Mouse (Mus musculus) forebrain, embryonic 16.5 days (tissue): Measurements from ENCODE around the gene Spint2. TPM values are rescaled to one million over a fixed set of nuclear protein-coding genes. Genes with fewer than 3 reads are reported as not detected.

Experiments used
- ATAC-seq: fragments of 200-750 bp; cut with Nextera tagmentation; 2 replicates; pipeline ENCODE4 v1.8.0; 2017; ENCODE audit warnings: mild to moderate bottlenecking, moderate library complexity
- H3K27ac ChIP-seq: fragments of 300-500 bp; sonication (generic); 2 replicates; pipeline ENCODE4 v1.5.1; 2014; ENCODE audit warnings: low read length, control low read depth
- H3K27me3 ChIP-seq: fragments of 300-500 bp; sonication (generic); replicated peaks from 2 replicates; pipeline ENCODE4 v1.6.1; 2014; ENCODE audit warnings: low read length; ENCODE audit not compliant: control insufficient read depth, insufficient read depth
- H3K36me3 ChIP-seq: fragments of 300-500 bp; sonication (generic); 2 replicates; pipeline ENCODE4 v1.6.1; 2014; ENCODE audit not compliant: control insufficient read depth, insufficient read depth
- H3K4me1 ChIP-seq: fragments of 300-500 bp; sonication (generic); replicated peaks from 2 replicates; pipeline ENCODE4 v1.6.1; 2014; ENCODE audit warnings: low read length; ENCODE audit not compliant: control insufficient read depth, insufficient read depth
- H3K4me2 ChIP-seq: fragments of 300-500 bp; sonication (generic); 2 replicates; pipeline ENCODE4 v1.6.1; 2014; ENCODE audit warnings: mild to moderate bottlenecking, low read length, control low read depth
- H3K4me3 ChIP-seq: fragments of 300-500 bp; sonication (generic); replicated peaks from 2 replicates; pipeline ENCODE4 v1.5.1; 2014; ENCODE audit warnings: mild to moderate bottlenecking, low read length, control low read depth
- H3K9ac ChIP-seq: fragments of 300-500 bp; sonication (generic); replicated peaks from 2 replicates; pipeline ENCODE4 v1.6.1; 2014; ENCODE audit warnings: low read depth, low read length, control low read depth
- H3K9me3 ChIP-seq: fragments of 300-500 bp; sonication (generic); 2 replicates; pipeline ENCODE4 v1.6.1; 2016; ENCODE audit warnings: low read length; ENCODE audit not compliant: control insufficient read depth
- WGBS: fragments of 180-500 bp; shearing (Covaris S2); extraction: QIAGEN DNeasy Blood & Tissue Kit; methylation state at CpG from one replicate; pipeline ENCODE4 v1.1.7; 2014; 5-methylcytosine and 5-hydroxymethylcytosine counted together
- polyA plus RNA-seq: library from polyadenylated mRNA; unstranded; fragments of >200 nt; fragmentation: Nextera tagmentation; extraction: Ambion mirVana; gene quantifications from 2 replicates; pipeline ENCODE4 v1.2.1, GENCODE M21; 2015

Spint2 gene
- polyA plus RNA-seq, 1 experiment from 2014 or later = 50.9 TPM

DNA sequence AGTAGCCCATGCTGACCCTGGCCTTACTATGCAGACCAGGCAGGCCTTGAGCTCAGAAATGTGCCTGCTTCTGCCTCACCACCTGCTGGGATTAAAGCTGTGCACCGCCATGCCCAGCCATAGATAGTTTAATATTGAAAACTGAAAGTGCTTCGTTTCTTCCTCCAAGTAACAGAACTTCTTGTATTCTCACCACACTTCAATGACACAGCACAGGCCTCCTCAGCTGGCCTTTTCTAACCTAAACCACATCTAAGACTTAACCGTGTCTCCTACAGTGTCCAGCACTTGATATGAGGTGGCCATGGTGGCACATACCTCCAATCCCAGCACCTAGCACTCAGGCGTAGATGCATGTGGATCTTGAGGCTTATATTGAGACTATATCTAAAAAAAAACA lies 11.3 kb downstream of the Spint2 start:
- Histone ChIP-seq H3K9ac (no peak overlapping the region), H3K36me3 (no peaks in the 10 kb centered on the region), H3K27ac (no peak overlapping the region), H3K4me2 (no peak overlapping the region), H3K4me3 (no peak overlapping the region), H3K9me3 (no peaks in the 10 kb centered on the region), H3K27me3 (no peaks in the 10 kb centered on the region), H3K4me1 (peaks cover 12% of the 10 kb centered on the region; the same call in 1 of the 2 replicates)
- ATAC-seq = no peak
- 90% methylated on average over 4 of the region's 4 CpGs for WGBS

GRCm38 (mm10) chr7:29266931-29267330 lies 14.8 kb downstream of the Spint2 start:
- no peak overlapping the region for H3K27ac ChIP-seq
- WGBS = 56% methylated on average over 4 of the region's 4 CpGs
- no peak for ATAC-seq

DNA sequence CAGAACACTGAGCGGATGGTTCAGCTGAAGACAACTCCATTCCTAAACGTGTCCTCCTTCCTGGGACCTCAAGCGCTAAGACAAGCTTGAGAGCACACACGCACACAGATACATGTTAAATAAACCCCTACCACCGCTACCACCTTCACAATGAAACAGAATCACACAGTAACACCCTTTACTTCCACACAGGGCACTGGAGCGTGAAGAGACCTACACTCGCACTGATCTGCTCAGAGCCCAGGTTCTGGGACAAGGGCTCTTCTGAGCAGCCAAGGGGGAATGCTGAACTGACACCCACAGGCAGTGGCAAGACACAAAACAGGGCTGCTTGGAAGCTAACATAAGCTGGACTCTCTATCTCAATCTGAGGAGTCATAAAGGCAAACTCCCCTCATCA lies 16.1 kb downstream of the Spint2 start:
- Histone ChIP-seq H3K4me3 (no peak overlapping the region), H3K27me3 (no peaks in the 10 kb centered on the region), H3K9ac (no peak overlapping the region), H3K4me2 (no peak overlapping the region), H3K27ac (no peak overlapping the region), H3K4me1 (0 out of 2 replicates have a peak, but pooled peaks cover under 1% of the 10 kb centered on the region), H3K9me3 (no peaks in the 10 kb centered on the region), H3K36me3 (no peaks in the 10 kb centered on the region)
- WGBS = 82% methylated on average over 7 of the region's 7 CpGs
- no peak for ATAC-seq

More at GRCm38 (mm10) chr7:29266931-29267330, 14.8 kb downstream of the Spint2 start:
- Histone ChIP-seq H3K27me3 (no peaks in the 10 kb centered on the region), H3K4me3 (no peak overlapping the region), H3K36me3 (no peaks in the 10 kb centered on the region), H3K4me2 (no peak overlapping the region), H3K4me1 (peaks cover 9% of the 10 kb centered on the region; the same call in 1 of the 2 replicates), H3K9me3 (no peaks in the 10 kb centered on the region), H3K9ac (no peak overlapping the region)

- Histone ChIP-seq H3K9me3 (no peaks in the 10 kb centered on the region), H3K4me1 (peaks cover 4% of the 10 kb centered on the region; the same call in 1 of the 2 replicates), H3K9ac (no peak overlapping the region), H3K27me3 (no peaks in the 10 kb centered on the region), H3K4me3 (no peak overlapping the region), H3K4me2 (no peak overlapping the region), H3K36me3 (no peaks in the 10 kb centered on the region), H3K27ac (no peak overlapping the region)
- no peak for ATAC-seq
- 88% methylated on average over 3 of the region's 3 CpGs for WGBS
These were observed 17.9 kb downstream of the Spint2 start for GRCm38 (mm10) chr7:29263831-29264230.

GRCm38 (mm10) chr7:29262151-29262550 lies 19.6 kb downstream of the Spint2 start:
- 87% methylated on average over 6 of the region's 6 CpGs for WGBS
- ATAC-seq = no peak
- H3K4me1 ChIP-seq = peaks cover 4% of the 10 kb centered on the region; the same call in 1 of the 2 replicates
- no peak overlapping the region for H3K27ac ChIP-seq
- H3K9ac ChIP-seq = no peak overlapping the region
- H3K27me3 ChIP-seq = no peaks in the 10 kb centered on the region
- H3K4me2 ChIP-seq = no peak overlapping the region
- H3K9me3 ChIP-seq = no peaks in the 10 kb centered on the region
- H3K36me3 ChIP-seq = no peaks in the 10 kb centered on the region
- H3K4me3 ChIP-seq = no peak overlapping the region

DNA sequence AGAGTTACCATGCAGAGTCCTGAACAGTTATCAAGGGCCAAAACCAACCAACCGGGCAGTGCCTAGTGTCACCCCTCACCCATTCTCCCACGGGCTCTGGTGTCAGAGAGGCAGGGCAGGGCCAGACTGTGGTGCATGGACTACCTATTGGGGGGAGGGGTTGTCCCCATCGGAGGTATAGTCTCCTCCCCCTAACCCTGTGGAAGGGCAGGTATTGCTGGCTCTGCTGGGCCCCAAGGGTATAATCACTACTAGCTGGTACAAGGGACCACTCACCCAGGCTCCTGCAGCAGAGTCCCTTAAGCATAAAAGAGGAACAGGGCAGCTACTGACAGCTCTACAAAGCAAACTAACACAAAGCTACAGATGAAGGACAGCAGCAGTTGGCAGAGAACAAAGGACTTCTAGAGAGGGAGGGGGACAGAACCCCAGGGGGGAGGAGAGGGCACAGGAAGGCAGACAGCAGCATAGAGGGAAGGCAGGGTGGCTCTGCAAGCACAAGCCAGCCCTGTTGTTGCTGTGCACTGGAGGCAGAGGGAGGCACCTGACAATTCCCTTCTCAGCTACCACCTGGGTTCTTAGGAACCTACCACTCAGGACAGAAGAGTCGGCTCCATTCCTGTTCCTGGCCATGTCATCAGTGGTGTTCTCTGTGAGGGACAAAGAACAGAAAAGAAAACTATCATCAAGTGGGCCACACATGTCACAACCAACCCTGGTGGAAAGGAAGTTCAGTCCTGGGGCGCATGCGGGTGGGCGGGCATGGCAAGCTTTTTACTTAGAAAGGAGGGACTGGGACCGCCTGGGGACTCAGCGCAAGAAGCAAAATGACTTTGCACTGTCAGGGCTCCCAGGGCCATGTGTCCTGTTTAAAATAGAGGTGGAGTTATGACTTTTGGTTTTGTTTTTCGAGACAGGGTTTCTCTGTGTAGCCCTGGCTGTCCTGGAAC lies 21.7 kb downstream of the Spint2 start:
- H3K9me3 ChIP-seq = no peaks in the 10 kb centered on the region
- no peak overlapping the region for H3K27ac ChIP-seq
- WGBS = 66% methylated on average over 10 of the region's 10 CpGs
- no peaks in the 10 kb centered on the region for H3K27me3 ChIP-seq
- peak; percentile 47 for ATAC-seq
- no peak overlapping the region for H3K4me3 ChIP-seq
- peaks cover 4% of the 10 kb centered on the region; the same call in 1 of the 2 replicates for H3K4me1 ChIP-seq
- no peak overlapping the region for H3K4me2 ChIP-seq
- no peak overlapping the region for H3K9ac ChIP-seq
- no peaks in the 10 kb centered on the region for H3K36me3 ChIP-seq

DNA sequence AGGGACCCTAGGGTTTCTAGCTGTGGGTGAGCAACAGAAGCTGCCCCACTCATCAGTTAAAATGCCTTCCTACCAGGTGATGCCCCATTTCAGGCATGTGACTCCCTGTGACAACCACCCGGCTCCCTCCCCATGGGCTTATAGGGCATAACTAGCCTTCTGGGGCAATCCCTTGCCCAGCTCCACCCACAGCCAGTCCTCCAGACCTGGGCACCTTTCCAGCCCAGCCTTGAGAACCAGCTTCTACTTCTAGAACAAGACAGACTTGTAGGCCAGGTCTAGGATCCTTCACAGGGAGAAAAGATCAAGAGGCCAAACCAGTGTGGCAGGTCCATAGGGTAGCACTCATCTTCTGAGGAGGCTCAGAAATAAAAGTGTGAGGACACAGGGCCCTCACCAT lies 24.3 kb downstream of the Spint2 start:
- no peaks in the 10 kb centered on the region for H3K27me3 ChIP-seq
- no peak for ATAC-seq
- no peak overlapping the region for H3K27ac ChIP-seq
- no peak overlapping the region for H3K9ac ChIP-seq
- H3K4me2 ChIP-seq = no peak overlapping the region
- no peaks in the 10 kb centered on the region for H3K9me3 ChIP-seq
- WGBS = 69% methylated on average over 1 of the region's 1 CpGs
- no peaks in the 10 kb centered on the region for H3K36me3 ChIP-seq
- H3K4me3 ChIP-seq = no peak overlapping the region
- peaks cover 4% of the 10 kb centered on the region; the same call in 1 of the 2 replicates for H3K4me1 ChIP-seq

GRCm38 (mm10) chr7:29255875-29256274 lies 25.8 kb downstream of the Spint2 start:
- Histone ChIP-seq H3K36me3 (no peaks in the 10 kb centered on the region), H3K9me3 (no peaks in the 10 kb centered on the region), H3K27me3 (no peaks in the 10 kb centered on the region), H3K4me3 (no peak overlapping the region), H3K4me1 (peaks cover 4% of the 10 kb centered on the region; the same call in 1 of the 2 replicates), H3K4me2 (no peak overlapping the region), H3K27ac (no peak overlapping the region), H3K9ac (no peak overlapping the region)
- WGBS = 84% methylated on average over 4 of the region's 4 CpGs
- no peak for ATAC-seq

DNA sequence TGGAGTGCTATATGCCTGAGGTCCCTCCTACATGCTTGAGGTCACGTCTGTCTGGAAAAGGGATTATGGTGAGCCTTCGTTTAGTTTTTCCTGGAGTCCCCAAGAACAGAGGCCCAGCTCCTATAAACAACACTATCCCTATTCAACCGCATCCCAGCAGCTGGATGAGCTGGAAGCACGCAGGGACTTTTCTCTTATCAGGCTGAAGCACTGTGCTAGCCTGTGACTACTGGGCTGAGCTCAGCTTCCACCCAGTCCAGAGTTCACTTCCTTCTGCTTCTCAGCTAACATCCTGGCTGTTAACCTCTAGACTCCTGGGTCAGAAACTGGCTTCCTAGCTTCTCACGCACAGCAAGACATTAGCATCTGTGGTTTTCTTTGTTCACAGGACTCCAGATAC lies 27.9 kb downstream of the Spint2 start:
- Histone ChIP-seq H3K9me3 (no peaks in the 10 kb centered on the region), H3K4me1 (no peaks in the 10 kb centered on the region), H3K4me3 (no peak overlapping the region), H3K9ac (no peak overlapping the region), H3K36me3 (no peaks in the 10 kb centered on the region), H3K4me2 (no peak overlapping the region), H3K27me3 (no peaks in the 10 kb centered on the region), H3K27ac (no peak overlapping the region)
- no peak for ATAC-seq
- WGBS = 47% methylated on average over 5 of the region's 5 CpGs
